Mouse (Mus musculus): Measurements from ENCODE around the gene Gcm1. TPM values are rescaled to one million over a fixed set of nuclear protein-coding genes. Genes with fewer than 3 reads are reported as not detected.
A peak's percentile ranks its signal among the peaks of the same experiment; 100 is the strongest.

Gcm1 gene
- polyA plus RNA-seq, 1 experiment from 2014 or later = not detected

DNA sequence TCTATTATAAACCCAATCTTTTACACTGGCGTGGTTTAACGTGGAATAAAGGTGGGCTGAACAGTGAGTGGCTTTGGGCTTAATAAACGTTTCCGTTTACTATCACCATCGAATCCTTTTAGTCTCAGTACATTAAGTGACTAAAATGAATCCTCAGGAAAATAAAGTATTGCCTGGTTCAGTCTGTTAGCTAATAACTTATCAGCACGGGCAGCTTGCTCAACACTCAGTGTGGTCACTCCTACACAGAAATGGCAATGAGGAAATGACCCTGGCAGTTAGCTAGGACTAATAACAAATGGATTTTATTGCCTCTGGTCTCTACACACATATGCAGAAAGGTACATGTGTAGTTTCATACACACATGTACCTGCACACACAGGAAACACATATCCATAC, 53.2 kb downstream of the Gcm1 start:
- peaks cover 6% of the 10 kb centered on the region for H3K4me1 ChIP-seq (replicated peaks; ENCODE audit: control insufficient read depth, insufficient read depth, low read length)
- WGBS = 91% methylated on average over 6 of the region's 6 CpGs
- DNase-seq (ENCODE audit: low spot score) = no peak

DNA sequence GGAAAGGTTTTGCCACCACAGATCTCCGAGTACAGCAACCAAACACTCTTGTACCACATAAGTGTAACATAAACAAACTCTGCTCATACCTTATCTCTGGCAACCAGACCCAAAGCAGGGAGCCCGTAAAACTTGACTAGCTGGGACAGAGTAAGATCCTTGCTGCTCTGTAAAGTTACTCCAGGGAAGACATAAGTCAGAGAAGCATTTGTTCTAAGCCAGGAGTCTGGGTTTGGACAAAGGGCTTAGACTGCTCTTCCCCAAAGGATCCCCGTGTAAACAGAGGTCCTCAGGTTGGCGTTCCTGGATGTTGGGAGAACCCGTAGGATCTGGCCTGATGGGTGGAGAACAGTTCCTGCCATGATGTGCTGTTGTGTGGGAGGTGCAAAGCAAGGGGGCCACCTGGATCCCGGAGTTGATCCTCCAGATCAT, 53.8 kb downstream of the Gcm1 start:
- Histone ChIP-seq H3K36me3 (replicated peaks; ENCODE audit: control insufficient read depth, insufficient read depth) (peaks cover 25% of the 10 kb centered on the region), H3K27ac (no peak overlapping the region), H3K4me1 (replicated peaks; ENCODE audit: control insufficient read depth, insufficient read depth, low read length) (peaks cover 6% of the 10 kb centered on the region), H3K27me3 (ENCODE audit: control insufficient read depth, insufficient read depth, low read length) (no peaks in the 10 kb centered on the region), H3K9me3 (ENCODE audit: control insufficient read depth, low read length) (no peaks in the 10 kb centered on the region), H3K9ac (no peak overlapping the region), H3K4me3 (replicated peaks; ENCODE audit: low read length) (no peak overlapping the region), H3K4me2 (replicated peaks) (no peak overlapping the region)
- no peak for DNase-seq (ENCODE audit: low spot score)
- no peak for ATAC-seq (ENCODE audit: low FRiP score)
- WGBS = 93% methylated on average over 6 of the region's 6 CpGs

More for the DNA sequence above, 53.2 kb downstream of the Gcm1 start:
- no peak for ATAC-seq (ENCODE audit: low FRiP score)
- H3K36me3 ChIP-seq (replicated peaks; ENCODE audit: control insufficient read depth, insufficient read depth) = peaks cover 29% of the 10 kb centered on the region
- H3K9ac ChIP-seq = no peak overlapping the region
- H3K27me3 ChIP-seq (ENCODE audit: control insufficient read depth, insufficient read depth, low read length) = no peaks in the 10 kb centered on the region
- H3K9me3 ChIP-seq (ENCODE audit: control insufficient read depth, low read length) = no peaks in the 10 kb centered on the region
- no peak overlapping the region for H3K4me3 ChIP-seq (replicated peaks; ENCODE audit: low read length)
- H3K27ac ChIP-seq = no peak overlapping the region
- H3K4me2 ChIP-seq (replicated peaks) = no peak overlapping the region

DNA sequence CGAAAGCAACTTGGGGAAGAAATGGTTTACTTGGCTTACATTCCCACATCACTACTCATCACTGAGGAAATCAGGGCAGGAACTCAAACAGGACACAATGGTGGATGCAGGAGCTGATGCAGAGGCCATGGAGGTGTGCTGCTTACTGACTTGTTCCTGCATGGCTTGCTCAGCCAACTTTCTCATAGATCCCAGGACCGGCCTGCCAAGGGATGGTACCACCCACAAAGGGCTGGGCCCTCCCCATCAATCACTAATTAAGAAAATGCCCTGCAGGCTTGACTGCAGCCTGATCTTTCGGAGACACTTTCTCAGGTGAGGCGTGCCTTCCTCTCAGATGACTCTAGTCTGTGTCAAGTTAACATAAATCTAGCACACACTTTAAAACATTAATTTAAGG, 55.1 kb downstream of the Gcm1 start:
- Histone ChIP-seq H3K36me3 (replicated peaks; ENCODE audit: control insufficient read depth, insufficient read depth) (peaks cover 14% of the 10 kb centered on the region), H3K27ac (no peak overlapping the region), H3K4me3 (replicated peaks; ENCODE audit: low read length) (no peak overlapping the region), H3K4me2 (replicated peaks) (0 out of 2 replicates have a peak overlapping the region, but pooled peaks have one; percentile 72), H3K9me3 (ENCODE audit: control insufficient read depth, low read length) (no peaks in the 10 kb centered on the region), H3K4me1 (replicated peaks; ENCODE audit: control insufficient read depth, insufficient read depth, low read length) (peaks cover 6% of the 10 kb centered on the region), H3K27me3 (ENCODE audit: control insufficient read depth, insufficient read depth, low read length) (no peaks in the 10 kb centered on the region), H3K9ac (no peak overlapping the region)
- WGBS = 81% methylated on average over 4 of the region's 4 CpGs
- ATAC-seq (ENCODE audit: low FRiP score) = no peak
- DNase-seq (ENCODE audit: low spot score) = no peak

DNA sequence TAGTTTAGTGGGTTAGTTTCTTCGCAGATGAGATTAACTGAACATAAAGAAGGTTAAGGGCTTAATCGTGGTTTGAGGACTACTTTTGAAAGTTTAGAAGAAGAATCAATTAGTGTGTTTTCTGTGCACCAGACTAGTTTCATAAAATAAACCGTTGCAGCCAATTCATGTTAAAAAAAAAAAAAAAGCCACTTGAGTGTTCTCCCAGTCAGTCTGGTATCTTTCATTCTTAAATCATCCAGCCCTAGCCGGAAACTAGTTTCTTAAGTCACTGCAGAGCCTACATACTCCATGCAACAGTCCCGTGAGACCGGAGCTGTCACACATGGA, 55.8 kb downstream of the Gcm1 start:
- WGBS = 24% methylated on average over 6 of the region's 6 CpGs
- no peak for DNase-seq (ENCODE audit: low spot score)

DNA sequence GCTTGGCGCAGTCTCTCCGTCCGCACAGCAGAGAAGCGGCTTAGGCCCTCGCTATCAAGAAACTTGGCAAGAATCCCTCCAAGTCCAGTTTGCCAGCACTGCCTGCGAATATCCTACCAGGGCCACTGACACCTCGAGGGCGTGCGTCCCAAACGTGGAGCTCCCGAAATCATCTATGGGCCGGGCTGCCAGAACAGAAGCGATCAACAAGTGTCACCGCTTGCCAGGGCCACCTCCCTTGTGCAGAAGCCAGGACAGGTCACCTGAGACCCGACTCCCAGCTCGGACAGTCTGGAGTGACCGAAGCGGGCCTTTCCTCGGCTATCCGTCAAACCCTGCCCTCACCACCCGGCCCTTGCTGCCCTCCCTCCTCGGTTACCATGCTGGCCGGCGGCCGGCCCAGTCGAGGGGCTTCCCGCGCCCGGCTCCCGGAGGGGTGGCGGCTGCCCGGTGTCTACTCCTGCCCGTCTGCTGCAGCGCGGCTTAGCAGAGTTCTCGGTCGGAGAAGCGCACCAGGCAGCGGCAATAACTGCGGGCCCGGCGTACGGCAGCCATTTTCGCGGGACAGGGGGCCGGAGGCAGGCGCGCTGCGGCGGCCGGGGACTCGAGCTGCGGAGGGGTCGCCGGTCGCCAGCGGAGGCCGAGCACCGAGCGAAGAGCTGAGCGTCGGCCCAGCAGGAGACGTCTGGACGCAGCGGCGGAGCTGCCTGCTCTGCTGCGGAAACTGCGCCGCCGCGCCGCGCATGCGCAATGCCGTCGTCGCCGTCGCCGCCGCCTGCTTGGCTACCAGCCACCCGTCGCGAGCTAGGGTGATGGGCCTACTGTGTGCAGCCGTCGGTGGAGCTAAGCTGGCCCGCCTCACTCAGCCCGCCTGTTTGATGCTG, 56.4 kb downstream of the Gcm1 start:
- Histone ChIP-seq H3K27ac (peak overlapping the region; percentile 89), H3K4me1 (replicated peaks; ENCODE audit: control insufficient read depth, insufficient read depth, low read length) (peaks cover 6% of the 10 kb centered on the region), H3K36me3 (replicated peaks; ENCODE audit: control insufficient read depth, insufficient read depth) (peaks cover 4% of the 10 kb centered on the region; the same call in 1 of the 2 replicates), H3K4me2 (replicated peaks) (peak overlapping the region; percentile 72), H3K27me3 (ENCODE audit: control insufficient read depth, insufficient read depth, low read length) (no peaks in the 10 kb centered on the region), H3K4me3 (replicated peaks; ENCODE audit: low read length) (peak overlapping the region; percentile 71), H3K9me3 (ENCODE audit: control insufficient read depth, low read length) (no peaks in the 10 kb centered on the region), H3K9ac (peak overlapping the region; percentile 82)
- ATAC-seq (ENCODE audit: low FRiP score) (peak; percentile 80), DNase-seq (ENCODE audit: low spot score) (peak; percentile 86)
- WGBS = under 1% methylated on average over 79 of the region's 88 CpGs

More for the DNA sequence above, 55.8 kb downstream of the Gcm1 start:
- Histone ChIP-seq H3K4me3 (replicated peaks; ENCODE audit: low read length) (peak overlapping the region; percentile 71), H3K4me1 (replicated peaks; ENCODE audit: control insufficient read depth, insufficient read depth, low read length) (peaks cover 6% of the 10 kb centered on the region), H3K9ac (peak overlapping the region; percentile 82), H3K4me2 (replicated peaks) (peak overlapping the region; percentile 72), H3K27ac (no peak overlapping the region), H3K27me3 (ENCODE audit: control insufficient read depth, insufficient read depth, low read length) (no peaks in the 10 kb centered on the region), H3K9me3 (ENCODE audit: control insufficient read depth, low read length) (no peaks in the 10 kb centered on the region), H3K36me3 (replicated peaks; ENCODE audit: control insufficient read depth, insufficient read depth) (peaks cover 10% of the 10 kb centered on the region)
- no peak for ATAC-seq (ENCODE audit: low FRiP score)

GRCm38 (mm10) chr9:78108796-78109239, 57.1 kb downstream of the Gcm1 start, which contains the start of the genes Fbxo9 and Ick:
TSS of gene Fbxo9 (minus strand) at chr9:78109065.
TSS of gene Ick (plus strand) at chr9:78109192.
- under 1% methylated on average over 20 of the region's 20 CpGs for WGBS
- Histone ChIP-seq H3K27ac (peak within 1 kb of the TSS; percentile 89), H3K9ac (peak within 1 kb of the TSS; percentile 82), H3K36me3 (replicated peaks; ENCODE audit: control insufficient read depth, insufficient read depth) (no peaks in the 10 kb centered on the region), H3K9me3 (ENCODE audit: control insufficient read depth, low read length) (no peaks in the 10 kb centered on the region), H3K4me1 (replicated peaks; ENCODE audit: control insufficient read depth, insufficient read depth, low read length) (peaks cover 6% of the 10 kb centered on the region), H3K4me3 (replicated peaks; ENCODE audit: low read length) (peak within 1 kb of the TSS; percentile 71), H3K4me2 (replicated peaks) (peak within 1 kb of the TSS; percentile 72), H3K27me3 (ENCODE audit: control insufficient read depth, insufficient read depth, low read length) (no peaks in the 10 kb centered on the region)
- ATAC-seq (ENCODE audit: low FRiP score) (peak; percentile 94), DNase-seq (ENCODE audit: low spot score) (peak; percentile 93)

DNA sequence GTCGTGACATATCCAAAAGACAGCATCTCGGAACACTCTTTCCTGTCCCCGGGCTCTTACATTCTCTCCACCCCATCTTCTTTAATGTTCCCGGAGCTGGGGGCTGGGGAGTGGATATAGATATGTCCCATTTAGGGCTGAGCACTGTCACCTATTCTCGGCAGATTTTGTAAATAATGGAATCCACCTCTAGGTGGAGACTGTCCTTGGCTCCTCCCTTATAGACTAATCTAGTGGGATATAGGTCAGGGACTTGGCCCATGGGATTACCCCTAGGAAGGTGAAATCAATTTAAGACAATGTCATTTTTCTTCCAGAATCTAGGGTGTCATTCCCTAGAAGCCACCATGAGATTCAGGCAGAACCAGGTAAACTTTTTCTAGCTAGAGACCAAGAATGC, 57.9 kb downstream of the Gcm1 start:
- WGBS = 47% methylated on average over 5 of the region's 5 CpGs
- Histone ChIP-seq H3K4me1 (replicated peaks; ENCODE audit: control insufficient read depth, insufficient read depth, low read length) (peaks cover 13% of the 10 kb centered on the region), H3K36me3 (replicated peaks; ENCODE audit: control insufficient read depth, insufficient read depth) (no peaks in the 10 kb centered on the region), H3K27me3 (ENCODE audit: control insufficient read depth, insufficient read depth, low read length) (no peaks in the 10 kb centered on the region), H3K9me3 (ENCODE audit: control insufficient read depth, low read length) (no peaks in the 10 kb centered on the region), H3K4me2 (replicated peaks) (peak overlapping the region; percentile 72), H3K4me3 (replicated peaks; ENCODE audit: low read length) (peak overlapping the region; percentile 71), H3K27ac (no peak overlapping the region), H3K9ac (peak overlapping the region; percentile 52; the same call in 1 of the 2 replicates)
- ATAC-seq (ENCODE audit: low FRiP score) (no peak), DNase-seq (ENCODE audit: low spot score) (no peak)

- no peak overlapping the region for H3K27ac ChIP-seq
- H3K4me2 ChIP-seq (replicated peaks) = no peak overlapping the region
- peaks cover under 1% of the 10 kb centered on the region; the same call in 1 of the 2 replicates for H3K36me3 ChIP-seq (replicated peaks; ENCODE audit: control insufficient read depth, insufficient read depth)
- peaks cover 24% of the 10 kb centered on the region for H3K4me1 ChIP-seq (replicated peaks; ENCODE audit: control insufficient read depth, insufficient read depth, low read length)
- H3K9ac ChIP-seq = no peak overlapping the region
- no peaks in the 10 kb centered on the region for H3K27me3 ChIP-seq (ENCODE audit: control insufficient read depth, insufficient read depth, low read length)
- no peak overlapping the region for H3K4me3 ChIP-seq (replicated peaks; ENCODE audit: low read length)
- 91% methylated on average over 2 of the region's 2 CpGs for WGBS
- DNase-seq (ENCODE audit: low spot score) = no peak
- no peaks in the 10 kb centered on the region for H3K9me3 ChIP-seq (ENCODE audit: control insufficient read depth, low read length)
- ATAC-seq (ENCODE audit: low FRiP score) = no peak
Observed at GRCm38 (mm10) chr9:78111456-78111855, 59.7 kb downstream of the Gcm1 start.

GRCm38 (mm10) chr9:78112770-78113537, 61.2 kb downstream of the Gcm1 start:
- H3K4me1 ChIP-seq (replicated peaks; ENCODE audit: control insufficient read depth, insufficient read depth, low read length) = peaks cover 18% of the 10 kb centered on the region
- H3K36me3 ChIP-seq (replicated peaks; ENCODE audit: control insufficient read depth, insufficient read depth) = peaks cover 5% of the 10 kb centered on the region; the same call in 1 of the 2 replicates
- no peaks in the 10 kb centered on the region for H3K9me3 ChIP-seq (ENCODE audit: control insufficient read depth, low read length)
- peak overlapping the region; percentile 97 for H3K9ac ChIP-seq
- peak overlapping the region; percentile 96 for H3K27ac ChIP-seq
- peak overlapping the region; percentile 89 for H3K4me2 ChIP-seq (replicated peaks)
- DNase-seq (ENCODE audit: low spot score) (peak; percentile 93), ATAC-seq (ENCODE audit: low FRiP score) (peak; percentile 84)
- WGBS = 2% methylated on average over 47 of the region's 47 CpGs
- H3K27me3 ChIP-seq (ENCODE audit: control insufficient read depth, insufficient read depth, low read length) = no peaks in the 10 kb centered on the region
- H3K4me3 ChIP-seq (replicated peaks; ENCODE audit: low read length) = peak overlapping the region; percentile 84

Measured in hindbrain, embryonic 14.5 days (tissue).